Mouse (Mus musculus) olfactory bulb, adult 2 months (tissue): Measurements from ENCODE around the gene Hcn2. TPM values are rescaled to one million over a fixed set of nuclear protein-coding genes. Genes with fewer than 3 reads are reported as not detected.
A peak's percentile ranks its signal among the peaks of the same experiment; 100 is the strongest.

Source experiments
- H3K27ac ChIP-seq: fragments of 200-500 bp; 2 replicates; pipeline ENCODE4 v1.5.1; 2012; ENCODE audit warnings: low read depth, low read length; ENCODE audit not compliant: insufficient read depth
- H3K4me1 ChIP-seq: fragments of 200-500 bp; 2 replicates; pipeline ENCODE4 v1.6.1; 2012; ENCODE audit warnings: low read length; ENCODE audit not compliant: control insufficient read depth, insufficient read depth
- H3K4me3 ChIP-seq: fragments of 200-500 bp; 2 replicates; pipeline ENCODE4 v1.5.1; 2012; ENCODE audit warnings: mild to moderate bottlenecking, low read depth, low read length, moderate library complexity; ENCODE audit not compliant: insufficient read depth
- CTCF ChIP-seq: fragments of 200-500 bp; IDR thresholded peaks from 2 replicates; pipeline ENCODE4 v1.5.1; 2012; ENCODE audit warnings: low read depth, mild to moderate bottlenecking, low read length, moderate library complexity; ENCODE audit not compliant: insufficient read depth
- POLR2A ChIP-seq: fragments of 200-500 bp; IDR thresholded peaks from 2 replicates; pipeline ENCODE4 v1.6.1; 2012; ENCODE audit warnings: mild to moderate bottlenecking, low read depth, low read length, moderate library complexity; ENCODE audit not compliant: insufficient read depth
- WGBS: fragments of 180-500 bp; shearing (Covaris S2); methylation state at CpG from one replicate; pipeline ENCODE4 v1.1.7; 2018; 5-methylcytosine and 5-hydroxymethylcytosine counted together
- polyA plus RNA-seq: library from polyadenylated mRNA; stranded (reverse); fragments of >200 nt; gene quantifications from 2 replicates; pipeline ENCODE4 v1.2.4, GENCODE M21; 2012; ENCODE audit warnings: low replicate concordance; ENCODE audit not compliant: missing spikeins, insufficient read depth, insufficient read length

The Hcn2 gene
- polyA plus RNA-seq, result not detected in 2 replicates

GRCm38 (mm10) chr10:79716254-79716987, at the start of gene Hcn2:
Gene Hcn2 (plus strand): TSS chr10:79716634.
- 0 out of 2 replicates have a peak, but pooled peaks have one; percentile 15 for TF ChIP-seq POLR2A
- TF ChIP-seq CTCF, result no peak
- Histone ChIP-seq H3K4me3 (peak within 1 kb of the TSS; percentile 84), H3K4me1 (peaks cover 42% of the 10 kb centered on the region), H3K27ac (peak within 1 kb of the TSS; percentile 94)
- WGBS, result 3% methylated on average over 80 of the region's 91 CpGs

- H3K4me3 ChIP-seq, result no peak overlapping the region
- no peak for TF ChIP-seq CTCF
- no peak for TF ChIP-seq POLR2A
- peak overlapping the region; percentile 100 for H3K27ac ChIP-seq
- 74% methylated on average over 5 of the region's 5 CpGs for WGBS
- peaks cover 24% of the 10 kb centered on the region for H3K4me1 ChIP-seq
Measured at GRCm38 (mm10) chr10:79668076-79668475, 48.4 kb upstream of the Hcn2 start.

GRCm38 (mm10) chr10:79668771-79669575, 47.5 kb upstream of the Hcn2 start, which contains the start of gene Tpgs1:
Gene Tpgs1 (plus strand): TSS chr10:79669369.
- H3K27ac ChIP-seq, result peak within 1 kb of the TSS; percentile 100
- peak within 1 kb of the TSS; percentile 65 for H3K4me3 ChIP-seq
- peak; percentile 81 for TF ChIP-seq CTCF
- TF ChIP-seq POLR2A, result no peak
- 0% methylated on average over 45 of the region's 45 CpGs for WGBS
- peaks cover 24% of the 10 kb centered on the region for H3K4me1 ChIP-seq

DNA sequence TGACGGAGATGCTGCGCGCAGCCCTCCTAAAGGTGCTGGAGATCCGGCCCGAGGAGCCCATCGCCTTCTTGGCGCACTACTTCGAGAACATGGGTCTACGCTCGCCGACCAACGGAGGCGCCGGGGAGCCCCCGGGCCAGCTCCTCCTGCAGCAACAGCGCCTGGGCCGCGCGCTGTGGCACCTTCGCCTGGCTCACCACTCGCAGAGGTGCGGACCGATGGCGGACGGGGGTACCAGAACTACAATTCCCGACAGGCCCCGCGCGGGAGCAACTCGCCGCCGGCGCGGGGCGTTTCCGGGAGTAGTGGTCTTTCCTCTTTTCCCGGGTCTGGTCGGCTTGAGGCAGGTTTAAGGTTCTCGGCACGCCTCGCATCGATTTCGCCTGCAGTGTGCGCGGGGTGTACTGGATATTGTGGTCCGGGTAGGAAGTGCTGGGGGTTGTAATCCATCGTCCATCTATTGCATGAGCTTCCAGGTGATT, 46.8 kb upstream of the Hcn2 start:
- WGBS, result under 1% methylated on average over 47 of the region's 47 CpGs
- peak overlapping the region; percentile 100 for H3K27ac ChIP-seq
- no peak for TF ChIP-seq CTCF
- TF ChIP-seq POLR2A, result peak; percentile 26; the same call in 1 of the 2 replicates
- H3K4me1 ChIP-seq, result peaks cover 20% of the 10 kb centered on the region
- H3K4me3 ChIP-seq, result peak overlapping the region; percentile 65

DNA sequence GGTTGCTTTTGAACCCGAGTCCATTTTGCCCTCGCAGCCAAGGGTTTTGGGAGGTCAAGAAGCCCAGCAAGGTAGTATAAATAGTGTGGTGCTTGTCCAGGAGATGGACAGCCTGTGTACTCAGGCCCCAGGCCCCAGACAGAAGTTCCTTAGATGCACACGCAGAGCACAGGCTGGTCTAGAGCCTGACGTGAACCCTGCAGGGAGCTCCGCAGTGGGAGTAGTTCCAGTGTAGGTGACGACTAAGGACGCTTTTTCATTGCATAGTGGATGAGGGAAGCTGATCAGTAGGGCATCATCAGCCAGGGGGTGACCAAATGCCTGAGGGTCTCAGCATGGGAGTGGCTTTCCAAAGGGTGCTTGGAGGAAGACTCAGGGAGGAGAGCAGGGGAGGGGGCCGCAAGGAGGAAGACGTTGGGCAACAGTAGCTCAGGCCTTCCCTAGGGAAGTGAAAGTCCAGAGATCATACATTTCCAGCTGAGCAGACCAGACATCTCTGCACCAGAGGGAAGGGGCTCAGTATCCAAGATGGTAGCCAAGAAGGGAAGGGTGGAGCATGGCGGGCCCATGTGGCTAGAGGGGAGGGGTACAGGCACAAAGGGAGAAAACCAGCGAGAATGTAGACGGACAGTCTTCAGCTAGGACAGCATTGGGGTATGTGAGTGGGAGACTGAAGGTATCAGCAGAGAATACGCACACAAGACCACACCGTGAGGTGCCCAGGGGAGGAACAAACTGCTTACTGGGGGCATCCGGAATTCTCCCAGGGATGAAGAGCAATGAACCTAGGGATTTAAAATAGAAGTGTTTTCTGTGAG, 46.2 kb upstream of the Hcn2 start:
- WGBS, result 33% methylated on average over 15 of the region's 15 CpGs
- Histone ChIP-seq H3K27ac (0 out of 2 replicates have a peak overlapping the region, but pooled peaks have one; percentile 11), H3K4me3 (peak overlapping the region; percentile 65), H3K4me1 (peaks cover 20% of the 10 kb centered on the region)
- no peak for TF ChIP-seq CTCF
- no peak for TF ChIP-seq POLR2A

DNA sequence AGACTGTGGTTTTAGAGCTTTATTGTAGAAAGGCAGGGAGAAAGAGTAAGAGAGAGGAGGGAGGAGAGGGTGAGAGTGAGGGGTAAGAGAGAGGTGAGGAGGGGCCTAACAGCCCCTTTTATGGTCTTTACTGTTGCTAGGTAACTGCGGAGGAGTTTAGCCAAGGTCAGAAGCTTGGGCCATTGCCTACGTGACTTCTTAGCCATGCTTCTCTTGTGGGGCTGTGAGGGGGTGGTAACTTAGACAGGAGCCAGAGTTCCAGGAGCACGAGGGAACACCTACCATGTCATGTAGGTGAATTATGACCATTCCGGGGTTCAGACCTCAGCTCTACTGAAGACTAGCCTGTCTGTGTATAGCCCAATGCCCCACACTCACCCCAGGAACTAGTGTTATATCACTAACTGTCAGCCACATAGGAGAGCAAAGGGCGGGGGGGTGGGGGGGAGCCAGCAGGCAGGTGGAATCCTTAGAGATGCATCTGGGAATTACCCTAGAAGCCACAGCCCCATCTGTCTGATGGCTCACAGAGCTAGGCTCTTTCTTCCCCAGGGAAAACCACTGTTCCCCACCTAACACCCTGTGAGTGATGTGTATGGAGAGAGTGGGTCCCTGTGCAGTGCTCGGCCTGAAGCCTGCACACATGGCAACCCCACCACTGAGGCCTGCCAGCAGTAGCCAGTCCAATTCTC, 44.9 kb upstream of the Hcn2 start:
- no peak overlapping the region for H3K4me3 ChIP-seq
- no peak for TF ChIP-seq CTCF
- no peak for TF ChIP-seq POLR2A
- no peak overlapping the region for H3K27ac ChIP-seq
- H3K4me1 ChIP-seq, result peaks cover 20% of the 10 kb centered on the region
- 81% methylated on average over 6 of the region's 6 CpGs for WGBS

GRCm38 (mm10) chr10:79672088-79672455, 44.4 kb upstream of the Hcn2 start:
- Histone ChIP-seq H3K27ac (no peak overlapping the region), H3K4me1 (peaks cover 20% of the 10 kb centered on the region), H3K4me3 (no peak overlapping the region)
- 54% methylated on average over 3 of the region's 3 CpGs for WGBS
- TF ChIP-seq POLR2A (no peak), CTCF (no peak)

DNA sequence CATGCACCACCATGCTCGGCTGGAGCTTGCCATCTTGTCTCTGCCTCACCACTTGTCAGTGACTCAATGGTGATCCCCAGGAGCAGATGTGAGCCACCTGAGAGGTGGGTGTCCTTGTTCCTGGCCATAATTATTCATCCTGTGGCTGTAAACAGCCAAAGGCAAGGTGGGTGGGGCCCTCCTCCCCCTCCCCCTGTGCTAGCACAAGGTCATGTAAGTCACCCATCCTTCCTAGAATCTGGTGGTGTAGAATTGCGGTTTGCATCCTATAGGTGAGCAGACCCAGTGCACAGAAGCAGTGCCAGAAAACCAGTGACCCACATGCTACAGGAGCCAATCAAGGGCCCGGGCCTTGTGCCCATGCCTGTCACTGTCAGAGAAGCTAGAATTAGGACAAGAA, 43.4 kb upstream of the Hcn2 start:
- Histone ChIP-seq H3K4me3 (no peak overlapping the region), H3K27ac (no peak overlapping the region)
- no peak for TF ChIP-seq CTCF
- TF ChIP-seq POLR2A, result no peak

More for the DNA sequence above, 43.4 kb upstream of the Hcn2 start:
- peaks cover 19% of the 10 kb centered on the region for H3K4me1 ChIP-seq
- WGBS, result 93% methylated on average over 3 of the region's 3 CpGs
